Mouse (Mus musculus) neural tube, embryonic 14.5 days (tissue): Measurements from ENCODE around the gene Zfp105. TPM values are rescaled to one million over a fixed set of nuclear protein-coding genes. Genes with fewer than 3 reads are reported as not detected.

Experiments used
- ATAC-seq: fragments of 200-750 bp; cut with Nextera tagmentation; 2 replicates; pipeline ENCODE4 v1.8.0; 2017; ENCODE audit warnings: low read depth, mild to moderate bottlenecking, moderate TSS enrichment, moderate library complexity
- H3K27ac ChIP-seq: fragments of 300-500 bp; sonication (generic); 2 replicates; pipeline ENCODE4 v1.5.1; 2014; ENCODE audit warnings: low read depth, mild to moderate bottlenecking, control low read depth, low read length, moderate library complexity, mixed read lengths
- H3K27me3 ChIP-seq: fragments of 300-500 bp; sonication (generic); 2 replicates; pipeline ENCODE4 v1.6.1; 2014; ENCODE audit warnings: low read length; ENCODE audit not compliant: control insufficient read depth, insufficient read depth
- H3K36me3 ChIP-seq: fragments of 300-500 bp; sonication (generic); 2 replicates; pipeline ENCODE4 v1.6.1; 2014; ENCODE audit warnings: low read length, mixed read lengths; ENCODE audit not compliant: control insufficient read depth, insufficient read depth
- H3K4me1 ChIP-seq: fragments of 300-500 bp; sonication (generic); 2 replicates; pipeline ENCODE4 v1.6.1; 2014; ENCODE audit warnings: low read length; ENCODE audit not compliant: control insufficient read depth, insufficient read depth
- H3K4me2 ChIP-seq: fragments of 300-500 bp; sonication (generic); 2 replicates; pipeline ENCODE4 v1.6.1; 2014; ENCODE audit warnings: mild to moderate bottlenecking, low read depth, low read length, control low read depth
- H3K4me3 ChIP-seq: fragments of 300-500 bp; sonication (generic); 2 replicates; pipeline ENCODE4 v1.5.1; 2014; ENCODE audit warnings: low read depth, low read length, control low read depth, mixed read lengths
- H3K9ac ChIP-seq: fragments of 300-500 bp; sonication (generic); replicated peaks from 2 replicates; pipeline ENCODE4 v1.6.1; 2014; ENCODE audit warnings: low read depth, mild to moderate bottlenecking, control low read depth, low read length, mixed read lengths
- H3K9me3 ChIP-seq: fragments of 300-500 bp; sonication (generic); 2 replicates; pipeline ENCODE4 v1.6.1; 2016; ENCODE audit warnings: low read length; ENCODE audit not compliant: control insufficient read depth
- WGBS: fragments of 180-500 bp; shearing (Covaris S2); extraction: QIAGEN DNeasy Blood & Tissue Kit; methylation state at CpG from one replicate; pipeline ENCODE4 v1.1.7; 2014; 5-methylcytosine and 5-hydroxymethylcytosine counted together
- polyA plus RNA-seq: library from polyadenylated mRNA; unstranded; fragments of >200 nt; fragmentation: Nextera tagmentation; extraction: Ambion mirVana; gene quantifications from 2 replicates; pipeline ENCODE4 v1.2.1, GENCODE M21; 2014

Zfp105 gene
- 18.8 and 21.4 TPM in 2 replicates for polyA plus RNA-seq

DNA sequence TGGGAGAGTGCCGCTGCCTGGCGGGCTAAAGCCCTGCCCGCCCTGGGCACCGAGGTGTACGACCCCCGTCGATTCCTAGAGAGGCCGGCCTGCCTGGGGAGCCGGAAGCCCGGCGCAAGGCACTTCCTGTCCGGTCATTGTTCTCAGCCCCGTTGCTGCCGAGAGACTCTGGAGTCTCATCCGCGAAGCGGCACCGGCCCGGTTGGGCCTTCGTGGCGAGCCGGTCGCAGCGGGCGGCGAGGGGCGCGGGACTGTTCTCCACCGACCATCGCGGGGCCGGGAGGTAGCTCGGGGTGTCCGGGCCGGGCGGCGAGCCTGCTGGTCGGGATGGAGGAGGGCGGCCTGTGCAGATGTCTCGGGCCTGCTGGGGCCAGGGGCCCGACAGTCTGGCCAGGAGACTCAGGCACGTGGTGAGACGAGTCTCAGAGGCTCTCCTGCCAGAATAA lies at the start of gene Zfp105:
Gene Zfp105, plus strand, starts transcription at position 137 of the 446 bp plus-strand sequence.
- H3K27ac ChIP-seq = peak within 1 kb of the TSS; percentile 61
- ATAC-seq = peak; percentile 99
- under 1% methylated on average over 34 of the region's 43 CpGs for WGBS
- peaks cover 29% of the 10 kb centered on the region for H3K36me3 ChIP-seq
- peak within 1 kb of the TSS; percentile 80 for H3K9ac ChIP-seq
- 0 out of 2 replicates have a peak, but pooled peaks cover 7% of the 10 kb centered on the region for H3K4me1 ChIP-seq
- no peaks in the 10 kb centered on the region for H3K27me3 ChIP-seq
- H3K9me3 ChIP-seq = no peaks in the 10 kb centered on the region
- peak within 1 kb of the TSS; percentile 63 for H3K4me3 ChIP-seq
- H3K4me2 ChIP-seq = peak within 1 kb of the TSS; percentile 52

GRCm38 (mm10) chr9:122874653-122875052 lies 48.2 kb upstream of the Zfp105 start:
- Histone ChIP-seq H3K4me1 (no peaks in the 10 kb centered on the region), H3K4me2 (no peak overlapping the region), H3K9ac (no peak overlapping the region), H3K4me3 (no peak overlapping the region), H3K36me3 (no peaks in the 10 kb centered on the region), H3K27ac (no peak overlapping the region), H3K27me3 (no peaks in the 10 kb centered on the region), H3K9me3 (no peaks in the 10 kb centered on the region)
- ATAC-seq = no peak
- WGBS = 72% methylated on average over 1 of the region's 1 CpGs

DNA sequence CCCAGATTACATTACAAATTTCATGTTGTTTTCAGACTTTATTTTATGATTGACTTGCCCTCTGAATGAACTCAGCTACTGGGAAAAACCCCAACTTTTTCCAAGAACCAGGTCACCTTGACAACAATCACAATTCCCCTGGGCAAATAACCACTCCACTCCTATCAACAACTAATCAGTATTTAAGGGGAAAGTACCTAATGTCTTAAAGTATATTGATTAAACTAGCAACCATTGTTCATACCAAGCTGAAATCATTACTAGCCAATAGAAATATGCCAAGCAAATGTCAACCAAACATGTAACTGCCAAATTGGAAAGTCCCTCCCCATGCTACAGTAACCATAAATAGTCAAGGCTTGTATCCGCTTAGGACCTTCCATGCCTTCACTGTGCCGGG lies 47.7 kb upstream of the Zfp105 start:
- Histone ChIP-seq H3K4me1 (no peaks in the 10 kb centered on the region), H3K4me3 (no peak overlapping the region), H3K27me3 (no peaks in the 10 kb centered on the region), H3K4me2 (no peak overlapping the region), H3K9ac (no peak overlapping the region), H3K9me3 (no peaks in the 10 kb centered on the region), H3K27ac (no peak overlapping the region), H3K36me3 (no peaks in the 10 kb centered on the region)
- WGBS = 98% methylated on average over 2 of the region's 2 CpGs
- no peak for ATAC-seq

- no peak for ATAC-seq
- WGBS = 92% methylated on average over 3 of the region's 3 CpGs
- H3K27me3 ChIP-seq = no peaks in the 10 kb centered on the region
- H3K27ac ChIP-seq = peak within 1 kb of the TSS; percentile 52
- peak within 1 kb of the TSS; percentile 70 for H3K4me2 ChIP-seq
- peaks cover 3% of the 10 kb centered on the region; the same call in 1 of the 2 replicates for H3K4me1 ChIP-seq
- H3K36me3 ChIP-seq = no peaks in the 10 kb centered on the region; the same call in 1 of the 2 replicates
- H3K9ac ChIP-seq = peak within 1 kb of the TSS; percentile 74; the same call in 1 of the 2 replicates
- H3K9me3 ChIP-seq = no peaks in the 10 kb centered on the region
- peak within 1 kb of the TSS; percentile 77 for H3K4me3 ChIP-seq
Measured at GRCm38 (mm10) chr9:122885385-122885784, 37.5 kb upstream of the Zfp105 start, which contains the start of gene Zkscan7. Gene Zkscan7 (plus strand): TSS chr9:122885685.

DNA sequence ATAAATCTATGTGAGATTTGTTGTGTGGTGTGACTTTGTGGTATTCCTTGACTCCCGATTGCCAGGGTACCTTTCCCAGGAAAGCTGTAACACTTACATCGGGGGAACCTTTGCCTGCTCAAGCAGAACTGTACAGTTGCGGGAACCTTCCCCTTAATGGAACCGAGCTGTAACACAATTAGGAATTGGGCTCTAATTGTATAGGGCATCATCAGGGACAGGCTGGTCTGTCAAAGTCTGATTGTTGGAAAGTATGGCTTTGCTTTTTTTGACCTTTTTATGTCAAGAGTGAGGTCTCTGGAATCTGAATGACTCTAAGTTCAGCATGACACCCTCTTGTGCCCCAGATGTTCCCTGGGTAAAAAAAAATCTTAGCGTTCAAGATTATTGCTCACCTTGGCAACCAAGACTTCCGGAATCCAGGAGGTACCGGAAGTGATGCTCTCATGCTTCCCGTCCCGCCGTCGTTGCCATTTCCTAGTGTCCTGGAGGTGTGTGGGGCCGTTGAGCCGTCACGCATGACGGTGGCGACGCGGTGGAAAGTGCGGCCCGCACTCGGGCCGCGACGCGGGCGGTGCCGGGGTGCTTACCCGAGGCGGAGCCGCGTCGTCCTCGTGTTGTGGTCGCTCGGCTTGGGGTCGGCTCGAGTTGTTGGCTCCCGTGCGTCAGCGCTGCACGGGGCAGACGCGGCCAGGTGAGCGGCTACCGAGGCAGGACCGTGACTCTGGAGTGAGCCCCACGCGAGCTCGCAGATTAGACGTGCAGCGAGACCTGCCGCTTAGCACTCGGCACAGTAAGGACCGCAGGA lies 36.3 kb upstream of the Zfp105 start:
- H3K27ac ChIP-seq = peak overlapping the region; percentile 62
- peaks cover 3% of the 10 kb centered on the region; the same call in 1 of the 2 replicates for H3K4me1 ChIP-seq
- H3K4me2 ChIP-seq = peak overlapping the region; percentile 70
- peak overlapping the region; percentile 77 for H3K4me3 ChIP-seq
- no peaks in the 10 kb centered on the region for H3K27me3 ChIP-seq
- peak; percentile 98 for ATAC-seq
- 6% methylated on average over 54 of the region's 54 CpGs for WGBS
- H3K9ac ChIP-seq = peak overlapping the region; percentile 74
- H3K9me3 ChIP-seq = no peaks in the 10 kb centered on the region
- H3K36me3 ChIP-seq = no peaks in the 10 kb centered on the region; the same call in 1 of the 2 replicates

DNA sequence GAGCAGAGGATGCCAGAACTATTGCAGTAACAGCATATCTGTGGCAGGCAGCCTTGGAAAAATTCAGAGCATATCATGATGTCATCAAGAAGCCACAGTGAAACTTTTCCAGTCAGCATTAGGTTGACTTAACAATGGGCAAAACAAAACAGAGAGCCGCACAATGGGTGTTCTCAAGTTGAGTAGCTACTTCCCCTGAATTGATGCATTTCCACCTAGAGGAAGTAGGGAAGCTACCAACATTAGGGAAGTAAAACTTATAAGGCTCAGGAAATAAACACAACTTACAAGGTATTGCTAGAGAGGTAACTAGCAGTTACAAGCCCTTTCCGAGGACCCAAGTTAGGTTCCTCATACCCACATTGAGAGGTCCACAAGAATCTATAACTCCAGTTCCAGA lies 21.8 kb upstream of the Zfp105 start:
- WGBS = 93% methylated on average over 2 of the region's 2 CpGs
- Histone ChIP-seq H3K36me3 (no peaks in the 10 kb centered on the region; the same call in 1 of the 2 replicates), H3K4me3 (no peak overlapping the region), H3K9ac (no peak overlapping the region), H3K4me2 (no peak overlapping the region), H3K9me3 (peaks cover under 1% of the 10 kb centered on the region; the same call in 1 of the 2 replicates), H3K4me1 (no peaks in the 10 kb centered on the region), H3K27ac (no peak overlapping the region), H3K27me3 (no peaks in the 10 kb centered on the region)
- no peak for ATAC-seq

- Histone ChIP-seq H3K9ac (peak overlapping the region; percentile 72), H3K36me3 (no peaks in the 10 kb centered on the region), H3K4me1 (no peaks in the 10 kb centered on the region), H3K4me2 (peak overlapping the region; percentile 56), H3K4me3 (peak overlapping the region; percentile 39), H3K9me3 (no peaks in the 10 kb centered on the region), H3K27me3 (no peaks in the 10 kb centered on the region), H3K27ac (peak overlapping the region; percentile 50)
- ATAC-seq = peak; percentile 97
- WGBS = 14% methylated on average over 32 of the region's 32 CpGs
Measured at GRCm38 (mm10) chr9:122902717-122903535, 19.9 kb upstream of the Zfp105 start.

DNA sequence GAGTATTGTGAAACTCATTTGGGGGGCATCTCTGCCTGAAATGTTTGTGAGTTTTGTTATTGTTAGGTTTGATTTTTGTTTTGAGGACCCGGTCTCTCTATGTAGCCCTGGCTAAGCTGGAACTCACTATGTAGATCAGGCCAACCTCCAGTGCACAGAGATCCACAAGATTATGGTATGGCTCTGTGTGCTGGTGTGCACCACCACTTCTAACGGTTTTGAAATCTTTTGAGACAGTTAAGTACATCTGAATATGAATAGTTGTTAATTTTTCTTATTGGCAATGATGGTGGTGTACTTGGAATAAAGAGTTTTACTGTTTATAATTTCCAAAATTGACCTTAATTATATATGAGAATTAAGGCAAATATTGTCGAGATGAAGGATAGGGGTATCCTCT lies 436 bp upstream of the Zfp105 start:
- no peak for ATAC-seq
- H3K4me2 ChIP-seq = peak overlapping the region; percentile 52
- H3K4me3 ChIP-seq = peak overlapping the region; percentile 63
- no peaks in the 10 kb centered on the region for H3K27me3 ChIP-seq
- peak overlapping the region; percentile 80; the same call in 1 of the 2 replicates for H3K9ac ChIP-seq
- 16% methylated on average over 3 of the region's 3 CpGs for WGBS
- no peak overlapping the region for H3K27ac ChIP-seq
- peaks cover 24% of the 10 kb centered on the region for H3K36me3 ChIP-seq
- 0 out of 2 replicates have a peak, but pooled peaks cover 7% of the 10 kb centered on the region for H3K4me1 ChIP-seq
- H3K9me3 ChIP-seq = no peaks in the 10 kb centered on the region
